Mouse (Mus musculus): ENCODE data around the gene Krt35. TPM values are rescaled to one million over a fixed set of nuclear protein-coding genes. Genes with fewer than 3 reads are reported as not detected.

Krt35 gene
- total and polyA plus RNA-seq, 2 experiments from 2014 or later: 0.60 TPM; not detected in 1

- no peak overlapping the region for H3K4me3 ChIP-seq (ENCODE audit: low read depth, low read length)
- no peak overlapping the region for H3K27ac ChIP-seq (ENCODE audit: low read depth, low read length)
- H3K4me2 ChIP-seq (ENCODE audit: low read depth, low read length, poor library complexity, severe bottlenecking): no peak overlapping the region
- DNase-seq (ENCODE audit: low spot score) (peak; percentile 33), ATAC-seq (ENCODE audit: low FRiP score) (no peak)
- H3K27me3 ChIP-seq (ENCODE audit: insufficient read depth, low read length): no peaks in the 10 kb centered on the region
- H3K9ac ChIP-seq (replicated peaks; ENCODE audit: low read length, poor library complexity, severe bottlenecking): no peak overlapping the region
- peak; percentile 39 for TF ChIP-seq CTCF (IDR thresholded peaks at IDR 0.05)
- H3K4me1 ChIP-seq (ENCODE audit: insufficient read depth, low read length): no peaks in the 10 kb centered on the region
- no peaks in the 10 kb centered on the region for H3K9me3 ChIP-seq (ENCODE audit: low read length)
- no peaks in the 10 kb centered on the region for H3K36me3 ChIP-seq (ENCODE audit: insufficient read depth, low read length)
- WGBS: 79% methylated on average over 8 of the region's 8 CpGs
Measured at GRCm38 (mm10) chr11:100058875-100059274, 37.2 kb downstream of the Krt35 start.

GRCm38 (mm10) chr11:100055686-100056655 lies 40.1 kb downstream of the Krt35 start:
- DNase-seq (ENCODE audit: low spot score) (no peak), ATAC-seq (ENCODE audit: low FRiP score) (no peak)
- Histone ChIP-seq H3K36me3 (ENCODE audit: insufficient read depth, low read length) (no peaks in the 10 kb centered on the region), H3K9ac (replicated peaks; ENCODE audit: low read length, poor library complexity, severe bottlenecking) (no peak overlapping the region), H3K27ac (ENCODE audit: low read depth, low read length) (no peak overlapping the region), H3K4me2 (ENCODE audit: low read depth, low read length, poor library complexity, severe bottlenecking) (no peak overlapping the region), H3K4me1 (ENCODE audit: insufficient read depth, low read length) (no peaks in the 10 kb centered on the region), H3K9me3 (ENCODE audit: low read length) (no peaks in the 10 kb centered on the region), H3K27me3 (ENCODE audit: insufficient read depth, low read length) (no peaks in the 10 kb centered on the region), H3K4me3 (ENCODE audit: low read depth, low read length) (no peak overlapping the region)
- 76% methylated on average over 9 of the region's 9 CpGs for WGBS
- TF ChIP-seq CTCF (IDR thresholded peaks at IDR 0.05): no peak

DNA sequence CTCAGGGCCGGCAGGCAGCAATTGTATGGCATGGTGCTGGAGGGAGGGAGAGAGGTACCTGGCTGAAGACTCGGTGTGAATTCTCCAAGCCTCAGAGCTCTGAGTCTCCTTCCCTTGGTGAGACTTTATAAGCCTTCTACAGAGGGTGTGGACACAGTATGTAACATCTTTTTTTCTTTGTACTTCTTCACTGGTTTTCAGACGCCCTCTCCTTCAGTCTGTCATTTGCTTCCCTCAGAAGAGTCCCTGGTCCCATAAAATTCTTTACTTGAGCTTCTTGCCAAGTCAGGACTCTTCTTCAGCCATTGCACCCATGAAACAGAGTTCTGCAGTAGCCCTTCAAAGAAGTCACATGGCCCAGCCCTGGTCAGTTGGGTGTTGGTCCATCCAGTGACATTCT lies 45.6 kb downstream of the Krt35 start, which contains the start of gene Krt31:
Gene Krt31 (minus strand): TSS at position 101 of the 400 bp plus-strand sequence.
- no peaks in the 10 kb centered on the region for H3K4me1 ChIP-seq (ENCODE audit: insufficient read depth, low read length)
- H3K4me2 ChIP-seq (ENCODE audit: low read depth, low read length, poor library complexity, severe bottlenecking): no peak within 1 kb of the TSS
- no peak within 1 kb of the TSS for H3K9ac ChIP-seq (replicated peaks; ENCODE audit: low read length, poor library complexity, severe bottlenecking)
- ATAC-seq (ENCODE audit: low FRiP score) (no peak), DNase-seq (ENCODE audit: low spot score) (no peak)
- H3K36me3 ChIP-seq (ENCODE audit: insufficient read depth, low read length): no peaks in the 10 kb centered on the region
- no peak within 1 kb of the TSS for H3K27ac ChIP-seq (ENCODE audit: low read depth, low read length)
- WGBS: 84% methylated on average over 3 of the region's 3 CpGs
- no peaks in the 10 kb centered on the region for H3K9me3 ChIP-seq (ENCODE audit: low read length)
- H3K27me3 ChIP-seq (ENCODE audit: insufficient read depth, low read length): no peaks in the 10 kb centered on the region
- TF ChIP-seq CTCF (IDR thresholded peaks at IDR 0.05): no peak
- H3K4me3 ChIP-seq (ENCODE audit: low read depth, low read length): no peak within 1 kb of the TSS

DNA sequence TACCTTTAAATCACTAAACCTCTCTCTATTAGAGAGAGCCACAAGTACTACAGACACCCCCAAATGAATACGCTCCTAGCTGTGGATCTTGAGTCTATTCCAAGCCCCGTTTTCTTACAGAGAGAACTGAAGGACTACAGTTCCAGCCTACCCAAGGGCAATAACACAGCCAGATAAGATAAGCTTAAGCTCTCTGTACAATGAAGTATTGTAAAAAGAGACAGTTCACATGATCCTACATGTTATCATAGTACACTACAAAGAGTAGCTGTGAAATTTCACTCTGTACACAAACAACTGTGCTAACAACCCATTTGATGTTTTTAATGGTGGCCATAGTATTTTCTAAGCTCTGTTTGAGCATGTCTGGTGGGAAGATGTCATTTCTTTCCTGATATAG lies 48.8 kb downstream of the Krt35 start:
- Histone ChIP-seq H3K4me2 (ENCODE audit: low read depth, low read length, poor library complexity, severe bottlenecking) (no peak overlapping the region), H3K27ac (ENCODE audit: low read depth, low read length) (no peak overlapping the region), H3K27me3 (ENCODE audit: insufficient read depth, low read length) (no peaks in the 10 kb centered on the region), H3K4me1 (ENCODE audit: insufficient read depth, low read length) (no peaks in the 10 kb centered on the region), H3K36me3 (ENCODE audit: insufficient read depth, low read length) (no peaks in the 10 kb centered on the region), H3K9ac (replicated peaks; ENCODE audit: low read length, poor library complexity, severe bottlenecking) (no peak overlapping the region), H3K4me3 (ENCODE audit: low read depth, low read length) (no peak overlapping the region), H3K9me3 (ENCODE audit: low read length) (no peaks in the 10 kb centered on the region)
- DNase-seq (ENCODE audit: low spot score) (no peak), ATAC-seq (ENCODE audit: low FRiP score) (no peak)
- no peak for TF ChIP-seq CTCF (IDR thresholded peaks at IDR 0.05)
- 84% methylated on average over 2 of the region's 2 CpGs for WGBS

- 86% methylated on average over 6 of the region's 6 CpGs for WGBS
- no peak for ATAC-seq (ENCODE audit: low FRiP score)
- Histone ChIP-seq H3K9me3 (ENCODE audit: low read length) (no peaks in the 10 kb centered on the region), H3K4me3 (ENCODE audit: low read depth, low read length) (no peak overlapping the region), H3K9ac (replicated peaks; ENCODE audit: low read length, poor library complexity, severe bottlenecking) (no peak overlapping the region), H3K4me1 (ENCODE audit: insufficient read depth, low read length) (no peaks in the 10 kb centered on the region), H3K36me3 (ENCODE audit: insufficient read depth, low read length) (no peaks in the 10 kb centered on the region), H3K27me3 (ENCODE audit: insufficient read depth, low read length) (no peaks in the 10 kb centered on the region), H3K4me2 (ENCODE audit: low read depth, low read length, poor library complexity, severe bottlenecking) (no peak overlapping the region), H3K27ac (ENCODE audit: low read depth, low read length) (no peak overlapping the region)
- no peak for DNase-seq (ENCODE audit: low spot score)
- TF ChIP-seq CTCF (IDR thresholded peaks at IDR 0.05): no peak
Measured at GRCm38 (mm10) chr11:100046303-100046866, 49.7 kb downstream of the Krt35 start.

Other genes starting within 250 kb of the Krt35 start
- gene Krtap4-16, start 244.6 kb downstream of the Krt35 start, total RNA-seq (2014; rRNA removed): not detected in 2 replicates
- gene Krtap4-16, start 244.6 kb downstream of the Krt35 start, polyA plus RNA-seq (2015; fragmentation: Nextera tagmentation; extraction: Ambion mirVana): not detected in 2 replicates
- gene Gm11568, start 238.3 kb downstream of the Krt35 start, total RNA-seq (2014; rRNA removed): not detected in 2 replicates
- gene Gm11568, start 238.3 kb downstream of the Krt35 start, polyA plus RNA-seq (2015; fragmentation: Nextera tagmentation; extraction: Ambion mirVana): not detected in 2 replicates
- gene Gm11559, start 231.8 kb downstream of the Krt35 start, total RNA-seq (2014; rRNA removed): not detected in 2 replicates
- gene Gm11559, start 231.8 kb downstream of the Krt35 start, polyA plus RNA-seq (2015; fragmentation: Nextera tagmentation; extraction: Ambion mirVana): not detected in 2 replicates
- gene Krtap9-1, start 222.9 kb downstream of the Krt35 start, total RNA-seq (2014; rRNA removed): not detected in 2 replicates
- gene Krtap9-1, start 222.9 kb downstream of the Krt35 start, polyA plus RNA-seq (2015; fragmentation: Nextera tagmentation; extraction: Ambion mirVana): not detected in 2 replicates
- gene Gm11567, start 217.1 kb downstream of the Krt35 start, total RNA-seq (2014; rRNA removed): not detected in 2 replicates
- not detected in 2 replicates for gene Gm11567, start 217.1 kb downstream of the Krt35 start, polyA plus RNA-seq (2015; fragmentation: Nextera tagmentation; extraction: Ambion mirVana)
- not detected in 2 replicates for gene Krtap31-1, start 188.3 kb downstream of the Krt35 start, total RNA-seq (2014; rRNA removed)
- gene Krtap31-1, start 188.3 kb downstream of the Krt35 start, polyA plus RNA-seq (2015; fragmentation: Nextera tagmentation; extraction: Ambion mirVana): not detected in 2 replicates
- not detected in 2 replicates for gene Gm11565, start 181.5 kb downstream of the Krt35 start, total RNA-seq (2014; rRNA removed)
- gene Gm11565, start 181.5 kb downstream of the Krt35 start, polyA plus RNA-seq (2015; fragmentation: Nextera tagmentation; extraction: Ambion mirVana): not detected in 2 replicates
- gene Krtap31-2, start 159.9 kb downstream of the Krt35 start, total RNA-seq (2014; rRNA removed): not detected in 2 replicates
- not detected in 2 replicates for gene Krtap31-2, start 159.9 kb downstream of the Krt35 start, polyA plus RNA-seq (2015; fragmentation: Nextera tagmentation; extraction: Ambion mirVana)
- not detected in 2 replicates for gene Krtap9-5, start 147.8 kb downstream of the Krt35 start, total RNA-seq (2014; rRNA removed)
- gene Krtap9-5, start 147.8 kb downstream of the Krt35 start, polyA plus RNA-seq (2015; fragmentation: Nextera tagmentation; extraction: Ambion mirVana): not detected in 2 replicates
- gene Krtap29-1, start 117.2 kb downstream of the Krt35 start, total RNA-seq (2014; rRNA removed): not detected in 2 replicates
- not detected in 2 replicates for gene Krtap29-1, start 117.2 kb downstream of the Krt35 start, polyA plus RNA-seq (2015; fragmentation: Nextera tagmentation; extraction: Ambion mirVana)
- not detected in 2 replicates for gene Krtap16-1, start 109.6 kb downstream of the Krt35 start, total RNA-seq (2014; rRNA removed)
- not detected in 2 replicates for gene Krtap16-1, start 109.6 kb downstream of the Krt35 start, polyA plus RNA-seq (2015; fragmentation: Nextera tagmentation; extraction: Ambion mirVana)
- gene Krtap17-1, start 102.2 kb downstream of the Krt35 start, total RNA-seq (2014; rRNA removed): 0.22 and 1.4 TPM in 2 replicates
- gene Krtap17-1, start 102.2 kb downstream of the Krt35 start, polyA plus RNA-seq (2015; fragmentation: Nextera tagmentation; extraction: Ambion mirVana): 1.7 TPM in 2 replicates
- not detected in 2 replicates for gene Krt33a, start 80.0 kb downstream of the Krt35 start, total RNA-seq (2014; rRNA removed)
- gene Krt33a, start 80.0 kb downstream of the Krt35 start, polyA plus RNA-seq (2015; fragmentation: Nextera tagmentation; extraction: Ambion mirVana): not detected in 2 replicates
- gene Krt33b, start 66.4 kb downstream of the Krt35 start, total RNA-seq (2014; rRNA removed): not detected in 2 replicates
- gene Krt33b, start 66.4 kb downstream of the Krt35 start, polyA plus RNA-seq (2015; fragmentation: Nextera tagmentation; extraction: Ambion mirVana): 0.13 and 0.25 TPM in 2 replicates
- gene Krt34, start 54.7 kb downstream of the Krt35 start, total RNA-seq (2014; rRNA removed): not detected in 2 replicates
- gene Krt34, start 54.7 kb downstream of the Krt35 start, polyA plus RNA-seq (2015; fragmentation: Nextera tagmentation; extraction: Ambion mirVana): not detected in 2 replicates
- gene Krt31, start 45.7 kb downstream of the Krt35 start, total RNA-seq (2014; rRNA removed): 0.93 TPM in 1 of 2 replicates, not detected in the other
- not detected in 2 replicates for gene Krt31, start 45.7 kb downstream of the Krt35 start, polyA plus RNA-seq (2015; fragmentation: Nextera tagmentation; extraction: Ambion mirVana)
- not detected in 2 replicates for gene Krt32, start 8.0 kb downstream of the Krt35 start, total RNA-seq (2014; rRNA removed)
- not detected in 2 replicates for gene Krt32, start 8.0 kb downstream of the Krt35 start, polyA plus RNA-seq (2015; fragmentation: Nextera tagmentation; extraction: Ambion mirVana)
- 0.44 TPM in 1 of 2 replicates, not detected in the other for gene Krt36, start 9.4 kb upstream of the Krt35 start, total RNA-seq (2014; rRNA removed)
- gene Krt36, start 9.4 kb upstream of the Krt35 start, polyA plus RNA-seq (2015; fragmentation: Nextera tagmentation; extraction: Ambion mirVana): not detected in 2 replicates
- not detected in 2 replicates for gene Krt13, start 25.3 kb upstream of the Krt35 start, total RNA-seq (2014; rRNA removed)
- not detected in 2 replicates for gene Krt13, start 25.3 kb upstream of the Krt35 start, polyA plus RNA-seq (2015; fragmentation: Nextera tagmentation; extraction: Ambion mirVana)
- 0.33 and 6.0 TPM in 2 replicates for gene Krt15, start 39.7 kb upstream of the Krt35 start, total RNA-seq (2014; rRNA removed)
- gene Krt15, start 39.7 kb upstream of the Krt35 start, polyA plus RNA-seq (2015; fragmentation: Nextera tagmentation; extraction: Ambion mirVana): 0.22 and 0.43 TPM in 2 replicates
- 1.6 and 5.4 TPM in 2 replicates for gene Krt19, start 52.4 kb upstream of the Krt35 start, total RNA-seq (2014; rRNA removed)
- 6.5 and 8.1 TPM in 2 replicates for gene Krt19, start 52.4 kb upstream of the Krt35 start, polyA plus RNA-seq (2015; fragmentation: Nextera tagmentation; extraction: Ambion mirVana)
- gene Krt9, start 97.0 kb upstream of the Krt35 start, total RNA-seq (2014; rRNA removed): not detected in 2 replicates
- gene Krt9, start 97.0 kb upstream of the Krt35 start, polyA plus RNA-seq (2015; fragmentation: Nextera tagmentation; extraction: Ambion mirVana): not detected in 2 replicates
- 0.42 and 9.5 TPM in 2 replicates for gene Krt14, start 111.3 kb upstream of the Krt35 start, total RNA-seq (2014; rRNA removed)
- gene Krt14, start 111.3 kb upstream of the Krt35 start, polyA plus RNA-seq (2015; fragmentation: Nextera tagmentation; extraction: Ambion mirVana): 0.54 and 0.75 TPM in 2 replicates
- not detected in 2 replicates for gene Krt16, start 152.7 kb upstream of the Krt35 start, total RNA-seq (2014; rRNA removed)
- gene Krt16, start 152.7 kb upstream of the Krt35 start, polyA plus RNA-seq (2015; fragmentation: Nextera tagmentation; extraction: Ambion mirVana): not detected in 2 replicates
- 0.52 and 5.5 TPM in 2 replicates for gene Krt17, start 164.8 kb upstream of the Krt35 start, total RNA-seq (2014; rRNA removed)
- 1.2 and 1.5 TPM in 2 replicates for gene Krt17, start 164.8 kb upstream of the Krt35 start, polyA plus RNA-seq (2015; fragmentation: Nextera tagmentation; extraction: Ambion mirVana)
- 0.27 TPM in 1 of 2 replicates, not detected in the other for gene Krt42, start 173.6 kb upstream of the Krt35 start, total RNA-seq (2014; rRNA removed)
- gene Krt42, start 173.6 kb upstream of the Krt35 start, polyA plus RNA-seq (2015; fragmentation: Nextera tagmentation; extraction: Ambion mirVana): not detected in 2 replicates
- 84.7 and 117 TPM in 2 replicates for gene Eif1, start 223.6 kb upstream of the Krt35 start, total RNA-seq (2014; rRNA removed)
- 1,241 and 1,297 TPM in 2 replicates for gene Eif1, start 223.6 kb upstream of the Krt35 start, polyA plus RNA-seq (2015; fragmentation: Nextera tagmentation; extraction: Ambion mirVana)
- not detected in 2 replicates for gene Gast, start 238.2 kb upstream of the Krt35 start, total RNA-seq (2014; rRNA removed)
- 1.1 and 2.2 TPM in 2 replicates for gene Gast, start 238.2 kb upstream of the Krt35 start, polyA plus RNA-seq (2015; fragmentation: Nextera tagmentation; extraction: Ambion mirVana)

All from midbrain, postnatal 0 days (tissue).